Mouse (Mus musculus) layer of hippocampus, adult 2 months (tissue): ENCODE measurements around the gene Ccdc137. TPM values are rescaled to one million over a fixed set of nuclear protein-coding genes. Genes with fewer than 3 reads are reported as not detected.

ENCODE experiments used
- DNase-seq, 2 experiments: peaks; one replicate each; pipeline ENCODE4 v3.0.0; 2022; ENCODE audit warnings: low spot score in 2 of 2
- H3K27ac ChIP-seq: fragments of 200-600 bp; 2 replicates; pipeline ENCODE4 v1.8.1; 2022
- H3K4me3 ChIP-seq: fragments of 200-600 bp; 2 replicates; pipeline ENCODE4 v1.8.1; 2022; ENCODE audit warnings: mild to moderate bottlenecking
- CTCF ChIP-seq: fragments of 200-600 bp; conservative IDR thresholded peaks from 2 replicates; pipeline ENCODE4 v1.8.1; 2022; ENCODE audit warnings: antibody characterized with exemption, mild to moderate bottlenecking, moderate library complexity
- total RNA-seq, 2 experiments: library from RNA; stranded (reverse); gene quantifications; 2 replicates each; pipeline ENCODE4 v1.2.3; 2021

Gene Ccdc137
- total RNA-seq, 2 experiments from 2014 or later = 20.0 to 32.3 TPM

DNA sequence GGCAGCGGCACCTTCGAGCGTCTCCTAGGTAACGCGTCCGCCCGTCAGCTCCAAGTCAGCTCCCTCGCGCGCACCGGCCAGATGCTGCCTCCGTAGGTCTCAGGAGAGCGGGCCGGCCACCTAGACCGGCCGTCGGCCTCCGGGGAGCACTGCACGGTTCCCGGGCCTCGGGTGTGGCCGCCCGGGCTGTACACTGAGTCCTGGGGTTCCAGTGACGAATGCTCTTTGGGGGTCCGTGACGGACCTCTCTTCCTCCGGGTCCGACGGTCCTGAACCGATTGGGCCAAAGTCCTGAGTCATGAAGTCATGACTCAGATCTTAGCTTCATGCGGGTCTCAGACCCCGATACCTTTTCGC is 9.8 kb downstream of the Ccdc137 start:
- TF ChIP-seq CTCF = no peak
- peak overlapping the region; percentile 87 for H3K27ac ChIP-seq

DNA sequence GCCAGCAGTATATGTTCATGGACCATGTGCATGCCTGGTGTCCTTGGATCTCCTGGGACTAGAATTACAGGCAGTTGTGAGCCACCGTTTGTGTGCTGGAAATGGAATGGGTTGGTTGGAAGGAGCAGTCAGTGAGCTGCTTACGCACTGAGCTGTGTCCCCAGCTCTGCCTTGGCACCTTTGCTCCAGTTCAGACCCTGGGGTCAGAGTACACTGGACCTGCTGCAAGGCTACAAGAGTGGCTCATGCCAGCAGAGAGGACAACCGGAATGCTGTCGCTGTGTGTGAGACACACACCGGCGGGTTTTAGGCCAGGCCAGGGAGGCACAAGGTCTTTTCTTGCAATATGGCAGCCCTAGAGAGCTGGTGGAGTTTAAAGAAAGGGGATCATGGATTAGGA is 14.1 kb downstream of the Ccdc137 start:
- H3K4me3 ChIP-seq = no peak overlapping the region
- DNase-seq = no peak
- no peak for TF ChIP-seq CTCF
- H3K27ac ChIP-seq = no peak overlapping the region

More for the DNA sequence above, 9.8 kb downstream of the Ccdc137 start:
- DNase-seq = no peak
- peak overlapping the region; percentile 84 for H3K4me3 ChIP-seq

DNA sequence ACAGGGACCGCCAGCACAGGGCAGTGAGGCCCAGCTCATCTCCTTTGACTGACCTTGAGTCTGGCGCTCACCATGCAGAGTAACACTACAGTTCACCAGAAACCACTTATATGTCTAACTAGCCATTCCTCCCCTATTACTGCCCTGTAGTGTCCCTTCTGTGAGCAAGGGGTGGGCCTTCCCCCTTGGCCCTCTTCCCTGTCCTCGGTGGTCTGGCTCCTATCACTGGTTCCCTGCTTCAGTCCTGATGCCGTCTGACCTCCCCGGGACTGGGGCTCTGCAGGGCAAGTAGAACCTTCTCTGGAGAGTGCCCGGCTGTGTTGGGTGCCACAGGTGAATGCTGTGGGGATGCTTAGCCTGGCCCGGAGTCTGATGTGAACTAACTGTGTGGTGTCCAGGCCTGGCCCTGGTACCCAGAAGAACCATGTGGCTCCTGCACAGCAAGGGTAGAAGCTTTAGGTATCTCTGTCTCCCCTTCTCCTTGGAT is 25.6 kb downstream of the Ccdc137 start:
- H3K27ac ChIP-seq = 0 out of 2 replicates have a peak overlapping the region, but pooled peaks have one; percentile 95
- no peak for TF ChIP-seq CTCF
- H3K4me3 ChIP-seq = no peak overlapping the region
- DNase-seq = no peak

DNA sequence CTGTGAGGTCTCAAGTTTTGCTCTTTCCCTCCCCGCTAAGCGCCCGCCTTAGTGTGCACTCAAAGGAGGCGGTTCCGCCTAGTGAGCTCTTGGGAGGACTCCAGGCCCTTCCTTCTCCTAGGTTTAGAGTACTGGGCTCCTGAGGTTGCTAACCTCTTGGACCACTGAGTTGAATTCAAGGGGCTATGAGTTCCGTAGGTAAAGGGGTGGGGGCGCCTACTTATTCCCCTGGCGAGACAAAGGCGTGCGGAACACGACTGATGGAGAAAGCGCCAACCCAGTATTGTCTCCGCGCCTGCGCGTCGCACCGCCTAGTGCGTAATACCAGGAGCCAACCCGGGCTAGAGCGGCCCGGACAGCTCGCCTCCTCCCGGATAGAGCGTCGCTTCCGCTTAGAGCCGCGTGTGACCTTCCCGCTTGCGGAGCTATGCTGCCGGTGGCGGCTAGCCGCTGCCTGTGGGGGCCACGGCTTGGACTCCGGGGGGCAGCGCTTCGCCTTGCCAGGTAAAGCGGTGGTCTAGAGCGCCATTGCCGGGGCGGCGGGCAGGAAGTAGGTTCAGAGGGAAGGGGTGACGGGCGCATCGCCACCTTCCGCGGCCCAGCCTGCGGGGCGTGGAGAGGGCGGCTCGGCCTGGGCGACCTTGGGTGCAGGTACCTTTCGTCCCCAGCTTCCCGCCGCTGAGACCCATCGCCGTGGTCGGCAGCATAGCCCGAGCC is 26.5 kb downstream of the Ccdc137 start, which contains the start of gene Mrpl12:
Gene Mrpl12 (plus strand): TSS at position 349 of the 717 bp plus-strand sequence.
- Histone ChIP-seq H3K4me3 (peak within 1 kb of the TSS; percentile 99), H3K27ac (peak within 1 kb of the TSS; percentile 95)
- TF ChIP-seq CTCF = no peak
- peak; percentile 89 to 90 for DNase-seq

DNA sequence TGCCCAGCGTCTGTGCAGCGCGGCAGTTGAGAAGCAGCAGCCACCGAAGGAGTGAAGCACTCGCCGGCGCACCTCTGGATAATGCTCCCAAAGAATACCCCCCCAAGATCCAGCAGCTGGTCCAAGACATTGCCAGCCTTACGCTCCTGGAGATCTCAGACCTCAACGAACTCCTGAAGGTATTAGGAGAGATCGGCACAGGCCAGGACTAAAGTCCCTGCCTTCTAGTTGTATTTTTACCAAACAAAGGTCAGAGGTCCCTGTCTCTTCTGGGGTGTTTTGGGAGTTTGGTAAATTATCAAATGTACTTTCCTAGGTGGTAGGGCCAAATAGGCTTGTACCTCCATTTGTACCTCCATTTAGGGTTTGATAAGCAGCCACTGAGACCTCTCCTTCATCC is 27.3 kb downstream of the Ccdc137 start:
- no peak for DNase-seq
- TF ChIP-seq CTCF = no peak
- Histone ChIP-seq H3K27ac (peak overlapping the region; percentile 95), H3K4me3 (peak overlapping the region; percentile 99)

DNA sequence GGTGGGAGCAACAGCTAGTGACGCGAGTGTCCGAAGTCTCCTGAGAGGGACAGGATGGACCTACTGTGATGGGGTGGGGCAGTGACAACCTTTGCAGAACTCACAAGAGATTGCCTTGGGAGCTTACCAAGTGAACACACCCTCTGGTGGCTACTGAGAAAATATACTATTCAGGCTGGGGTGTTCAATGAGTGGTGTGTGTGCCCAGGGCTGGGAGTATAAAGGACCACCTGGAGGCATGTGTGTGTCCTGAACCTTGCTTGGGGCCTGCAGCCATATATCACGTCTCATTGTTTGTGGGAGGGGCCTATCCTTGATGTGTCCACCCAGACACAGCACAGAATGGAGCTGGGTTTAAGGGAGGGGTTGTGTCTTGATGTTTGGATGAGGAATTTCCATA is 30.6 kb downstream of the Ccdc137 start:
- no peak overlapping the region for H3K4me3 ChIP-seq

DNA sequence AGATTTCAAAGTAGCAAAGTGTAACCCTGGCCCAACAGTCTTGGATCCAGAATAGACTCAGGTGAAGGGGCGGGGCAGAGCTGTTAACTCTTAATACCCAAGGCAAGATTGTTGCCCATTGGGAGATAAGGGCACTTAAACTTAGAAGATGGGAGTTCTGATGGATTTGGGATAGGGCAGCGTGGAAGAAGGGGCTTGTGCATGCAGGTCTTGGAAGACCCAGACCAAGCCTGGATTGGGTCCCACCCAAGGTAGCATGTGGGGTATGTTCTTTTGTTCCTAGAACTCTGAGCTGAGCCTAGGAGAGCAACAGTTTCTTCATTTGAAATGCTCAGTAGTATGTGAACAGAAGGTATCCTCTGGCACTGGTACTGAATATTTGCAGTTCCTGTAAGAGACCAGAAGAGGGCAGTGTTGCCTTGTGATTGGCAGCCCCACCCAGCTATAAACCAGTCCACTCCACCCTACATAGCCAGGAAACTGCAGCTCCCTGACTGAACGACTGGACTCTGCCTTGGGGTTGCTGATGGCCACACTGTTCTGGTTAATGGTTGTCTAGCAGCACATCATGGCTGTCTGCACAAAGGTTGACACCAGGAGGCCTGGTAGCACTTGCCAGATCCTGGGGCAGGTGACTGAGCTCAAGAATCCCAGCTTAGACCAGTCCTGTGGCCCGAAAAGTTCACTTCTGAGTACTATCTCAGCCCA is 31.3 kb downstream of the Ccdc137 start:
- H3K27ac ChIP-seq = peak overlapping the region; percentile 76
- DNase-seq = peak; percentile 74

More for the DNA sequence above, 30.6 kb downstream of the Ccdc137 start:
- no peak for DNase-seq
- TF ChIP-seq CTCF = peak; percentile 22; the same call in 1 of the 2 replicates
- H3K27ac ChIP-seq = no peak overlapping the region

DNA sequence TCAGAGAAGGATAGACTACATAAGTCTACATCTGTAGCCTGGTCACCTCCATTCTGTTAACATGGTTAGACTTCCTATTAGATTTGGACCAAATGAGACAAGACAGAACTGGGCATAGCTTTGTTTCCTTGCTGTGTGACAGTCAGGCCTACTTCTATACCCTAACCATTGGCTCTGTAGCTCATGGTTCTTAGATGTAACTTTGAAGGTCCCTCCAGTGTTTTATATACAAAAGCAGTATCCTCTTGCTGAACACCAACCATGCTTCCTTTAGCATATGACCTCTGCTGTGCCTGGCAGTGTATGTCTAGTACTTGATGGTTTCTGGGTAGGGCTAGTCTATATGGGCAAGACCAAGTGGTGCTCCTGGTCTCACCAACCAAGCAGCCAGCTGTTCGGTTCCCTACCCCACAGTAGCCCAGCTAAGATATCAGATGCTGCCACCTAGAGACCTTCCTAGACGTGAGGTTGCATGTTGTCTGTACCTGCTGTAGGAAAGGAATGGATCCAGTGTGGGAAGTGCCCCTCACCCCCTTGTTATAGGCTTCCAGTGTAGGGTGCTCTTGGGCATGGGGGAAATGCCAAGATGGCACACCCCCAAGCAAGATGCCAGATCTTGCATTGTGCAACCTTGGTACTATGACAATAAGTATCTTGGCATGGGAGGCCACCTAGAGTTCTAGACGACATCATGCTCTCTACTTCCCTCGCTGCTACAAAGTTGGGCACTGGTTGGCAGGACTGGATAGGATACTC is 32.6 kb downstream of the Ccdc137 start:
- DNase-seq = no peak
- no peak for TF ChIP-seq CTCF
- Histone ChIP-seq H3K27ac (peak overlapping the region; percentile 76), H3K4me3 (no peak overlapping the region)

More for the DNA sequence above, 31.3 kb downstream of the Ccdc137 start:
- peak; percentile 95 for TF ChIP-seq CTCF
- H3K4me3 ChIP-seq = no peak overlapping the region

DNA sequence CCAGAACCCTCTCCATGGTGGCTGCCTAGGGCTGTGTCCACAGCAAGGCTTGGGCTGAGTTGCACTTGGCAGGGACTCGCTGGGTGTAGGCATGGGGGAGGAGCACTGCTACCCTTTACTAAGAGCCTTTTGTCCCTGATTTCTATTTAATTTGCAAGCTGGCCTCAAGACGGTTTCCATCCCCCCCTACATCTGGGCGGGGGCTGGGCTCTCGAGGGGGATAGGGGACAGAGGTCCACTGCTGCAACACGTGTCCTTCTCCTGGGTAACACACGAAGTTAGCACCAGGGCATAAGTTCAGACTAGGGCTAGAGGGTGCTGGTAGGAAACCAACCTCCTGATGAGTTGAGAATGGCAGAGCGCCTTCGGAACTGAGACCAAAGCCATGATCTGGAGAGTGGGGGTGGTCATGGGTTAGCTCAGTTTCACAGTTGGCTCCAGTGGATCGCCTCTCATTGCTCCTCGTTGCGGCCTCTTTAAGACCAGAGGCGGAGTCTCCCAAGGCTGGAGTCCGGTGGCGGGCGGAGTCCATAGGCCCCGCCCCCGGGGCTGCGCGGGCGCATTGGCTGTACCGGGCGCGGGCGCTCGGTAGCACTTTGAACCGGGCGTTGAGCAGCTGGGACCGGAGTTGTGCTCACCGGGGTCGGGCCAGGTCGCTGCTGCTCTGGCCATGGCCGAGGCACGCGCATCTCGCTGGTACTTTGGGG is 33.6 kb downstream of the Ccdc137 start, which contains the start of gene Slc25a10:
Gene Slc25a10 (plus strand): TSS at position 524 of the 707 bp plus-strand sequence.
- no peak for TF ChIP-seq CTCF
- peak; percentile 83 for DNase-seq
- Histone ChIP-seq H3K4me3 (peak within 1 kb of the TSS; percentile 88), H3K27ac (peak within 1 kb of the TSS; percentile 76)

DNA sequence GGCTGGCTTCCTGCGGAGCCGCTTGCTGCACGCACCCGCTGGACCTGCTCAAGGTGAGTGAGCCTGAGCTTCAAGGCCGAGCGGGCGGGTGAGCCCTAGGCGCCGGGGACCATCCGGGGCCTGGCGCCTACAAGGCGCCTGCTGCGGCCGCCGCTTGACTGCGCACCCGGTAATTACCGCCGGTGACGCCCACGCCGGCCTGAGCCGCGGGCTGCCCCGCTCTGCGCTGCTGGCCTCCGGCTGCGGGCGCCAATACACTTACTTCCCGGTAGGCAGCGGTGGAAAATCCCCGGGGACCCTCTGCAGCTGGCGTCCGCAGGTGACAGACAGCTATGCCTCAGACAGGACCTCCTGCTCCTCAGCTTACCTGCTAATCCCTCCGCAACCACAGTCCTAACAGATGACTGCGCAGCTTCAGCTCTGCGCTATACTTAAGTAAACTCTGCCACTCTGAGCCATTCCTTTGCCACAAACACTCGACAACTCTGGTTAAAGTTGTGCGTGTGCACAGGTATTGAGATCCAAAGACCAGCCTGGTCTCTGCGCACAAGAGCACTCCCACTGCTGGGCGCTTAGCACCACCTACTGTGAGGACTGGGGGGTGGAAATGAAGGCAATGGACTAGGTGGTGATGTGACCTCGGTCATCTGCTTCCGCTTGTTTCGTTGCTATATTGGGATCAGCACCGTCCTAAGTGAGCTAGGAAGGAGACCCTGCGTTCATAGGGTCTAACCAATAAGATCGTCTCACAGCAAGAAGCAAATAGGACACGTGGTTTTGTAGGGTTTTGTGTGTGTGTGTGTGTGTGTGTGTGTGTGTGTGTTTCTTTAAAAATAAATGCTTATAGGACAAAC is 34.3 kb downstream of the Ccdc137 start:
- DNase-seq = no peak
- peak overlapping the region; percentile 76 for H3K27ac ChIP-seq
- TF ChIP-seq CTCF = peak; percentile 34; the same call in 1 of the 2 replicates

DNA sequence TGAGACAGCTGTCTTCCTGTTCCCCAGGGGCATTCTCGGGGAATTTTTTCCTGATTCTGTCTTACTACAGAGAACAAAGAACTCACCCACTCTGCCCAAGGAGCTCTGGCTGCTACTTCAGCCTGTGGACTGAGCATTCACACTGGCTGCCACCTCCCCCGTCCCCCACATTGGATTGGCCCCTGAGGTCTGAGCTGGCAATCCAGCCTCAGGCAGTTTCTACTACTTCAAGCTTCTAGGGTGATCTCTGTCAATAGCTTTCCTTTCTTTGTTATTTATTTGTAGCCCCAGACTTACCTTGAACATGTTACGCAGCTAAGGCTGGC is 34.9 kb downstream of the Ccdc137 start:
- Histone ChIP-seq H3K4me3 (no peak overlapping the region; the same call in 1 of the 2 replicates), H3K27ac (no peak overlapping the region)
- no peak for DNase-seq
- no peak for TF ChIP-seq CTCF

More for the DNA sequence above, 34.3 kb downstream of the Ccdc137 start:
- H3K4me3 ChIP-seq = peak overlapping the region; percentile 88
